Mouse (Mus musculus) fat pad, adult 2 months (tissue): Measurements from ENCODE around the gene Chchd3.
A peak's percentile ranks its signal among the peaks of the same experiment; 100 is the strongest.

Experiments
- DNase-seq: peaks from one replicate; pipeline ENCODE4 v3.0.0-alpha.2; 2011; ENCODE audit warnings: low read depth, low spot score; ENCODE audit errors: extremely low read depth

Chchd3 gene

DNA sequence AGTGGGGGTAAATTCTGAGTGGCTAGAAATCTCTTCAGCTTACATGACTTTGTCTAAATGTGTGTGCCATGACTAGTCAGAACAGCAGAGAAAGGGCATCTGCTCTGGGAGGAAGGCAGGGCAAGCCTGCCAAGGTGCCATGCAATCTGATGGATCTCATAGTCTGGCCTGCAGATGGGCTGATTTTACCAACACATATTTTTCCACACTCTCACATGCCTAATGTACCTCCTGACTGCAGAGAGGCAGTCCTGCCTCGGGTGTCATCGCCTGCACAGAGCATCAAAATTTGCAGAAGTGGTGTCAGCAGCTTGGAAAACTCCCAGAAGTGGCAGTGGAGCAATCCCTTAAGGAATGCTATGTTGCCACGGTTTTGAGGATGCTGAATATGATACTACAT, 55.5 kb downstream of the Chchd3 start:
- DNase-seq = no peak

- DNase-seq = no peak
Observed at GRCm38 (mm10) chr6:33002988-33003387, 57.1 kb downstream of the Chchd3 start.

- no peak for DNase-seq
Observed at GRCm38 (mm10) chr6:33001271-33001670, 58.8 kb downstream of the Chchd3 start.

GRCm38 (mm10) chr6:32996597-32996996, 63.5 kb downstream of the Chchd3 start:
- no peak for DNase-seq

DNA sequence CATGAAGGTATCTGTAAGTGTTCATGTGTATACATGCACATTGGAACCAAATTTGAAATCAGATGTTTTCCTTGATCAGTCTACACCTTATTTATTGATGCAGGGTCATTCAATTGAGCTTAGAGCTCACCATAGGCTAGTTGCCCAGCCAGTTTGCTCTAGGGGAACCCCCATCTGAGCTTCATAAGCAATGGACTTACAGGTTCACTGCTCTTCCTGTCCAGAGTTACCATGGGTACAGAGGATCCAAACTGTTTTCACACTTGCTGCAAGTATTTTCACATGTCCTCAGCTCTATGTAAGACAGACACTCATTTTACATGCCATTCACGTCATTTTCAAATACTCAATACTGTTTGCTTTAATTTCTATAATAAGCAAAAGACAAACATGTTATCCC, 66.2 kb downstream of the Chchd3 start:
- no peak for DNase-seq

DNA sequence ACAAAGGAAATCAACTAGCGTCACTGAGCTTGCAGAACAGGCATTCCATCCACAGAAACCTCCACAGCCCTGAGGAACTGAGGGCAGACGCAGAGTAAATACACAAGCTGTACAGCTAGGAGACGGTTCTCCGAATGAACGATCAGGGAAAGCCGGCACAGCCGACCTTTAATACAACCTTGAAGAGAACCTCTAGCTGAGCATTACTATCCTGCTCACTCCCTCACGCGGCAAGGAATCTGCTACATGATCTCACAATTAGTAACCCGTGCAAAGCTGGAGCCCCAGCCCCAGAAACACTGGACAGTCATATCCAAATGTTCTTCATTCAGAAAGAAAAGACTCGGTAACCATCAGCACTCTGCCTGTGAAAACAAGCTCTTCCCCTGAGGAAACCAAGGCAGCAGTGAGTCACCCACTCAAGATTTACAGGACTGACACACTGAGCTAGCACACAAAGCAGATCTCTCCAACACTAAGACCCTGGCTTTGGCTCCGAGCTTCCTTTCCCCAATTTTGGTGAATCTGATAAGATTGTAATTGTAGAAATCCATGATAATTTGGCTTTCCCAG, 69.9 kb downstream of the Chchd3 start:
- DNase-seq = no peak

DNA sequence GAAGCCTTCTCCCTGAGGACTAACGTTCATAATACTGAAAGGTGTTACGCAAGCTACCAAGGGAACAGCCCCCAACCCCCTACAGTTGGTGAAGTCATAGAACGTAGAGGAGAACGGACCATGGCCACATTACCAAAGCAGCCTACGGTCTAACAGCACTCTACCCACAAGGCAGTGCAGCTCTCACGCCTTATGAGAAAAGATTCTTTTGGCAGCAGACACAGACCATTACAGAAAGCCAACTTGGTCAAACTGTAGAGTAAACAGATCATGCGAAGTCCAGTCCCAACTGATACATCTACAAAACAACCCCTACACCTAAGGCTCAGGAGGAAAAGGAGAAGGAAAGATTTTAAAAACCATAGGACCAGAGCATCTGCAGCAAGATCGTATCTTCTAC, 71.5 kb downstream of the Chchd3 start:
- no peak for DNase-seq

- DNase-seq = no peak
Observed at GRCm38 (mm10) chr6:32983876-32984275, 76.2 kb downstream of the Chchd3 start.

DNA sequence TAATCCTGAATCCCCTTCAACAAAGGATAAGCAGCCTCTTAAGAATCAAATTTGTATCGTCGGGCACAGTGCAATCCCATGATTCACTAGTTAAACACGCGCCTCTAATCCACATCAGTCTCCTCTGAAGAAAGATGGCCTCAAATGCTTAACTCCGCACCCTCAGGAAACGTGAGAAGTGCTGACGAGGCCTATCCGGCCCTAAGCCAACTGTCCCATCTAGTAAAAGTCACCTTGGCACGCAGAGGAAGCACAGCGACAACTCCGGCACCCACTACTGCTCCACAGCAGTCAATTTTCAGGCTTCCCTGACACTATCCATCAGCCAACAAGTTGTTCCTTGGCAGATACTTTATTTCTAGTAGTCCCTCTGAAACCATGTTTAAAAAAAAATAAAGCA, 78.8 kb downstream of the Chchd3 start:
- DNase-seq = no peak

DNA sequence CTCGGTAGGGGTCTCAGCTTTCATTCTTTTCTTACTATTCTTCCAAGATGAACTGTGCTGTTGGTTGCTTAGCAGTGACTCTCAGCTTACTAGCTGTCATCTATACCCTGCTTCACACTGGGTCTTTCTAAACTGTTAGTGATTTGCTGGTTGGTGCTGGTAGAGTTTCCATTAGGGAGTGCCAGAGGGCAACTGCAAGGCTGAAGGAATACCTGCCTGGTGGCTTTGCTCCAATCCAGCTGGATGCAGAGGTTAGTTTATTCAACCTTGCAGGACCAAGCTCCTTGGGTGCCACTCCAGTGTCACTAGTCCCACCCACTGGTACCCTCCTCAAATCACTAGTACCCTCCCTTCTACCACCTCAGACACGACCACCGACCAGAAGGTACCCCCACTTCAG, 81.2 kb downstream of the Chchd3 start:
- no peak for DNase-seq

- no peak for DNase-seq
Observed at GRCm38 (mm10) chr6:32971926-32972325, 88.1 kb downstream of the Chchd3 start.

DNA sequence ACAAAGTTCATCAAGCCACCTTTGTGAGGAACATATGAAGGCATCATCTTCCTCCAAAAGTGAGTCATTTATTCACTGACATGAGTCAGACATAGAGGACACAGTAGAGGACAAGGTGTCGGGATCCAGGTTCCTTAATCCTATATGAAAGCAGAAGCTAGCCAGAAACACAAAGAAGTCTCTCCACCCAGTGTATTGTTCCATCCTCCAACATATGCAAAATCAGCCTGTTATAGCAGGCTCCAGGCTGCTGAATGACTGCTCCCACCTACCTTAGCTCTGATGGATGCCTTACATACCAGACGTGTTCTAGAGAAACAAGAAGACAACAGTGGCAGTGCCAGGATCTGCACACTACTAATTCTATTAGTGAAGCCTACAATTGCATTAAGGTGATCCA, 91.1 kb downstream of the Chchd3 start:
- DNase-seq = no peak

DNA sequence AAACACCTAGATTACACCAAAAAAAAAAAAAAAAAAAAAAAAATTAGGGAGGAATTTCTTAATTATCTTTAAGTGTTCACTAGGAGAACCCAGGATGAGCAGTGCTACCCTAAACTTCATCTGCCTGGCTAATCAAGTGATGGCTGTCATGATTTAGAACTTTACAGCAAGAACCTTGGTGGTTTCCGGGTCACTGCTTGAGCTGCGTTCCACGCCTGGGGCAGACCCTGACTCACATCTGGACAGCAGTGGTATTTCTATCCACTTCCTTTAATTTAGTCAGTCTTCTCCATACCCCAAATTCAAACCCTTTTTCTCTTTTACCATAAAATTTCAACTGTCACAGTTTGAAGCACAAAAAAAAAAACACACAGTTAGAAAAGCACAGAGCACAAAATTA, 98.0 kb downstream of the Chchd3 start:
- DNase-seq = no peak

DNA sequence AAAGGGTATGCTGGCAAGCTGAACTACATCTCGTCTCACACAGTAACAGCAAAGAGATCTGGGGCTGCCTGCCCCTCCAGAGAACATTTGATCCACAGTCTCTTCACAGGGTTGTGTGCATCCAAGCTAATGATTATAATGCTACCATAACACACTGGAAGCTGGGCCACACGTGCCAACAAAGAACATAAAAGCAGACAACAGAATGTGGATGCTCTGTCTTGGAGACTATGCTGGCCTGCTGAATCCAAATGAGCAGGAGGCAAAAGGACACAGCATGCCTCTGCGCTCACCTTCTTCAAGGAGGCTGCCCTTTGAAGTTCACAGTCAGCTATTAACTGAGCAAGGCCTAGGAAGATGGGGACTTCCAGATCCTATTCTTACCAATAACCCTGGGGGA, 98.6 kb downstream of the Chchd3 start:
- no peak for DNase-seq

DNA sequence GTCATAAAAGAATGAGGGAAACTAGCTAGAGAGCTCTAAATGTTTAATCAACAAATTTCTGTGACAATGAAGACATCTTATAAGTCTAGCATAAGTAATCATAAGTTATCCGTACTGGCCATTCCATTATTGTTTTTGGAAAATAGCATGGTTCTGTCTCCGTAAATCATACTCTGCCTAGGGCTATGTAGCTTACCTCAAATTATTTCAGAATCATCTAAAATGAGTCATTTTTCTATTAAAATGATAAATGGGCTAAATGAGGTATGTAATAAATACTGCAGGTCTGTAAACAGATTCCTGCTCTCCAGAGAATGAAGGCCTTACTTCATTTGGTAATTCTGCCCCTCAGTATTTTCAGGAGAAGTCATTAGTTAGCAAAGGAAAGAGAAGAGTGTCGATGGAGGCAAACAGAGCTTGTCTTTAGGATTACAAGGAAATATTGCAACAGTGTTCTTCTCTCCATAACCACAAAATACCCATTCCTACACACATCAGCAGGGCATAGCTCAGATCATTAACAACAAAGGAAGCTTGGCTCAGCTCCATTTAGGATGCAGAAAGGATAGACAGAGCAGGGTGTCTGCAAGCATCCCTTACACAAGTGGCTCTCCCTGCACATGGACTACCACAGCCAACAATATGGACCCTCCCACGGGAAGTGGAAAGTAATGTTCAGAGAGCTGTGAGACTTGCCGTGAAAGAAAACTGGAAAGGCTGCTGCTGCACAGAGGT, 100.1 kb downstream of the Chchd3 start:
- DNase-seq = no peak

GRCm38 (mm10) chr6:32955481-32955880, 104.6 kb downstream of the Chchd3 start:
- DNase-seq = no peak

DNA sequence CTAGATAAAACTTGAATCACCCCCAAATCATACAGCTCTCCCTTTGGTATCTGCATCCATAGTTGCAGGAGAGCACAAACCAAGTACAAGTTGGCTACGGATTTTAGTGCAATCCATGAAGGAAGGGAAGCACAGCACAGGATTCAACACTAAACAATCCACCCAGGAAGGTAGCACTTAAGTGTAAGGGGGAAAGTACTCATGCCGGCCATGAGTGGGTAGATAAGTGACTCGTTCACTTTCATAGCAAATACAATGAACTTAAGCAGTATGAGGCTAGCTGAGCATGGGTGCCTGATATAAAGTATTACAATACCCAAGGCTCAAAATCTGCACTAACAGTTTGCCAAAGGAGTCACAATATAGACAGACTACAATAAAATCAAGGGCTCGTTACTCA, 109.1 kb downstream of the Chchd3 start:
- no peak for DNase-seq

DNA sequence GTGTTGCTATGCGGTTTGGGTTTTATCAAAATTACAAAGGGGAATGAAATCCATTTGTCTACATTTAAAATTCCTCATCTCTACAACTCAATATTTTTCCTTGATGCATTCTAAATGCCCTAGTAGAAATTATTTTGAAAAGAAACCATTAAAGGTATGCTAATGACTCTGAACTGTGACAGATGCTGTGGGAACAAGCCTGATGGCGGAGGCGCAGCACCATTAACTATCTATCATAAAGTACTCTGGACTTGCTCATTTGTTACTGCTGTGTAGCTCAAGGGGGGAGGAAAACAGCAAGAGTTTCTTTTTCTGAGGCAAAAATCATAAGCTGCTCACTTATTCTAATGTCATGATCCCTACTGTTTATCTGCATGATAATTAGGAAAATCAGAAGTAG, 110.4 kb downstream of the Chchd3 start:
- DNase-seq = no peak

GRCm38 (mm10) chr6:32947225-32947624, 112.8 kb downstream of the Chchd3 start:
- no peak for DNase-seq

DNA sequence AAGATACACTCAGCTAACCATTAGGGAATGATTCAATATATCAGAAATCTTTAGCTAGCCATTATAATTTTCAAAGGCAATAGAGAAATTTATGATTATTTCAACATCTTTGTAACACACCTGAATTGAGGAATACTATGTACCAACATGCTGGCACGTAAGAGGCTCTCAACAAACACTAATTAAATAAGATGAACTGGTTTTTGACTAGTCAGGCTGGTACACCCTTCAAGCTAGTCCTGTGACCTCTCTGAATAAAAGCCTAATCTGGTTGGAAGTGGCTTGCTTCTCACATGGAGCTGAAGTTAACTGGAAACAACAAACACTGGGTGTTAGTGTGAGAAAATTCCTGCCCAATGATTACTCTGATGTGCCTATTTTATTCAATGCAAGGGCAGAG, 115.1 kb downstream of the Chchd3 start:
- peak; percentile 23 for DNase-seq

DNA sequence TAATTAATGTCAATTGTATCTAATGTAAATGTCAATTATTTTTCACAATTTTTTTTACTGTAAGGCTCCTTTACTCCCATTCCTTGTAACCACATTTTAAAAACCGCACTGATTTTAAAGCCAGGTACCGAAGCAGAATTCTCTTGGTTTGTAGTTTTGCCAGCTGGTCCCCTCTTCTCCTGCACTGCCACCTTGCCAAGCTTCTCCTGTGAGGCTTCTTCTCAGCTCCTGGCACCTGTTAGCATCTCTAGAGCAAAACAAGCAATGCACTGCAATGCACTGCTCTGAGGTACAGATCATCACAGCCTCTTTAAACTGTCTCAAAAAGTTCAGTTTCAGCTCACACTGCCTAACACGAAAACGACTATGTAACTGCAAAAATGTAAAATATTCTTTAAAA, 116.4 kb downstream of the Chchd3 start:
- no peak for DNase-seq

GRCm38 (mm10) chr6:32940299-32940698, 119.8 kb downstream of the Chchd3 start:
- no peak for DNase-seq

- no peak for DNase-seq
Observed at GRCm38 (mm10) chr6:32937643-32938042, 122.4 kb downstream of the Chchd3 start.
